Mouse (Mus musculus): ENCODE measurements at regions not wholly inside any gene's neighbourhood (a gene's known extent, or its start where the extent isn't known, plus 50 kb on each side); places are given as distances from the start of the nearest gene placed in this dataset.

- ChIA-PET CTCF (no interaction called here), POLR2A (interaction anchor here in 2 of 4 experiments (0.6 to 0.7 kb wide), 2 partner anchors 1096 to 1144 kb away, joined by 3 read pairs; no protein-coding TSS in a partner anchor)
These were observed 50.4 kb upstream of the Atg10 start for GRCm38 (mm10) chr13:91274131-91274530.

GRCm38 (mm10) chr13:91274615-91275014 is 50.8 kb upstream of the Atg10 start:
- ChIA-PET CTCF (no interaction called here), POLR2A (interaction anchor here in 2 of 4 experiments (0.6 to 0.7 kb wide), 2 partner anchors 1095 to 1144 kb away, joined by 3 read pairs; no protein-coding TSS in a partner anchor)

GRCm38 (mm10) chr13:91279487-91279886 is 55.7 kb upstream of the Atg10 start:
- CTCF ChIA-PET = interaction anchor here in 1 of 4 experiments (0.8 kb wide), 1 partner anchor 20 kb away, joined by 3 read pairs; no protein-coding TSS in a partner anchor
- POLR2A ChIA-PET = interaction anchor here in 1 of 4 experiments (1.2 kb wide), 1 partner anchor 30 kb away, joined by 3 read pairs; no protein-coding TSS in a partner anchor

- ChIA-PET POLR2A (interaction anchor here in 1 of 4 experiments (1.0 kb wide), 1 partner anchor 202 kb away, joined by 3 read pairs; no protein-coding TSS in a partner anchor), CTCF (interaction anchor here in 1 of 4 experiments (0.6 kb wide), 1 partner anchor 157 kb away, joined by 3 read pairs; no protein-coding TSS in a partner anchor)
These were observed 71.9 kb upstream of the Atg10 start for GRCm38 (mm10) chr13:91295552-91296170.

DNA sequence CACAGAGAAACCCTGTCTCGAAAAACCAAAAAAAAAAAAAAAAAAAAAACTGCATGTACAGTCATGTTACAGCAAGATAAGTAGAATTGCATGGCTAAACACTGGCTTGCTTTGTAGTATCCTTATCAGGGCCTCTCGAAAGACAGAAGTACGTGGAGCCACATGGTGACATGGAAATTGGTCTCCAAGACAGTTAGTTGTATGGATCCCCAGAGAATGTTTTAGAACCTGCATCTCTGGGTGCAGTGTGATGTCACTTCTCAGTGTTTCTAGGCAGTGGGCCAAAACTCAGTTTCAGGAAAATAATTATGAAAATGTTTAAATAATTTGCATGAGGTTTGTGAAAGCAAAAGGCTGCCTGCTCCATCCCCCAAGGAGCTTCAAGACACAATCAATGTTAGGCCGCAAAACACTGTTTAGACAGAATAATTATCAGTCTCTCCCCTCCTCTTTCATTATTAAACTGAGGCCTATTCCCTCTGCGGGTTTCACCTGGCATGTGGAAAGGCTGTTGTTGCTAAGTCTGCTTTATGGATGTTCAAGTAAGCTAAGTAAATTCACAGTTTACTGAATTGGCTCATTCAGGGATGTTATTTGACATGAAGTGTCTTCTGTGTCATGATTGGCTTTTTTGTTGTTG is 72.9 kb upstream of the Atg10 start:
- CTCF ChIA-PET = no interaction called here
- POLR2A ChIA-PET = no interaction called here

DNA sequence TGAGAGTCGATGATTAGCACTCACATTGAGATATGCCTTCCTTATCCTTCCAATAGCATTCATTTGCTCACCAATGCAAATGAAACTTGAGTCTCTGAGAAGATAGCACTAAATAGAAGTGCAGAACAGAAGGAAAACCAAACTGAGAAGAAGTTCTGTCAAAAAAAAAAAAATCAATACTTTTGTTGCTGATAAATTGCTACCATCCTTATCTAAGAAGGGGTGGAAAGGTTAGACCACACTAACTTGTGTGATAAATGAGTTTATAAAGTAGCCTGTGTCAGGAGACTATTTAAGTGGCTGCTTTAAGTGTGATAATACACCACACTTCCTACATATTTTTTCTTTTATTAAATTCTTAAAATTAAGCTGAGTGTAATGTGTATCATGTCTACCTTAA is 78.1 kb upstream of the Atg10 start:
- POLR2A ChIA-PET = no interaction called here
- CTCF ChIA-PET = no interaction called here

DNA sequence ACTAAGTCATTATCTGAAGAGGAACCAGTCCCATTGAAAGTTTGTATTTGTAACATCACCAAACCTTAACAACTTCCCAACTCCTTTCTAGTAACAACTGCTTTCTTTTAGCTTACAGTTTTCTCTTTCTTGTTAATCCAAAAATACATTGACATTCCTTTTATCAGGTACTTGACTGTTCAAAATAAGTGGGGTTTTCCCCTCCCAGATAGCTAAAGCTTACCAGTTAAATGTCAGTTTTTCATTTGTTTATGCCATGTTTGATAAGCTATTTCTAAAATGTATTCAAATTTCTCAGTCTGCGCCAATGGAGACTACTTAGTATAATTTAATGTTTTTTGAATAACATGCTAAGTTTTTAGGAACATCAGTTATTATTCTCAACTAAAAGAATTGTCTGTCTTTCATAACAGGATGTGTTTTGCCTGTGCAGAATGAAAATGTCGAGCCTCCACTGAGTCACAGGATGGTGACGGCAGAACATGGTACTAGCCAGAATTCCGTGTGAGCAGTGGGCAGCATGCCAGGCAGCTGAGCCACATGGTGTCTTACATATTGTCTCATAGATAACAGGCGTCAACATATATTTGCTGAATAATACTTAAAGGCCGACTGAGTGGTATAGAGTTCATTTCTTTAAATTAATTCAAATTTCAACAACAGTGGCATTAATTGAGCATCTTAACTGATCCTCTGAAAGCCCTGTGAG is 82.1 kb upstream of the Atg10 start:
- CTCF ChIA-PET = no interaction called here
- POLR2A ChIA-PET = no interaction called here

DNA sequence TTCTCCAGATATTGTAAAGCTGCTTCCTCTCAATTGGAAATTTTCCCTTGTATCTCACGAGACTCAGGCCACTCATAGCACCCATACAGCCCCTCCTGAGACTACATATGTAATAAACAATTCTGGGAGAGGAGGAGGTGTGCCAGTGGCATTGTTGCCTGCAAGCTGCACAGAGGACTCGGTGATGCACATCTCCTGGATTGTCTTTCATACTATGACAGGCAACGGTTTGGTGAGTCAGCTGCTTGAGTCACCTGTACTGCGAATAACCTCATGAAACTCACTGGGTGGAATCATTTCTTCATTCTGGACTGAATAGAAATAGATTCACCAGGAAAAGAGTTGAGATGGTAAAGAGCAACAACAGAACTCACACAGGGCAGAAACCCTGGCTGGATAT is 82.8 kb upstream of the Atg10 start:
- POLR2A ChIA-PET = no interaction called here
- CTCF ChIA-PET = no interaction called here

DNA sequence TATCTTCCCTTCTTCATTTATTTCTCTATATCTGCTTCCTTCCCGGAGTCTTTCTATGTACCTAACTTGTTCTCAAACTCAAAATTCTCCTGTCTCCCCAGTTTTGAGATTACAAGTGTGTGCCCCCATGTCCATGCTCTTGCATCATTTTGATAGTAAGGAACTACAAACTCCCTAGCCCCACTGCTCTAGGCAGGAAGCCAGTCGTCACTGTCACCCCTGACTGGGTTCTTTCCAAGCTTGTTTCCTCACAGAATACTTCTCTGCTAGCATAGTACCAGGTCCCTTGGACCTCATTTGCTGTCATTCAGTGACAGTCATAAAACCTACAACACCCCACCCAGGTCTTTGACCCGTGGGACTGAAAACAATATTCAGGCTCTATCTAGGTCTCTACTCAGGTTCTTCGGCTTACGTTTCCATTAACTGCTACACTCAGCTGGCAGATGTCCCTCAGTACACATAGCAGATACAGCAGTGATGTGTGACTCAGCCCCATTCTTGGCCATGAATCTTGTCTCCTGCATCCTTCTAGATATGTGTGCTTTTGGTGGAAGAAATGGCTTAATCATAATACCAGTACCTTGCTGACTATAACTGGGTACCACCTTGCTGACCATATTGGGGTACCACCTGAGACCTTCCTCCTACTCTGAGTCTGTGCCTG is 89.3 kb upstream of the Atg10 start:
- ChIA-PET CTCF (no interaction called here), POLR2A (no interaction called here)

GRCm38 (mm10) chr13:91322331-91322730 is 98.6 kb upstream of the Atg10 start:
- POLR2A ChIA-PET = no interaction called here
- CTCF ChIA-PET = no interaction called here

- POLR2A ChIA-PET = interaction anchor here in 1 of 4 experiments (0.7 kb wide), 1 partner anchor 197 kb away, joined by 6 read pairs; no protein-coding TSS in a partner anchor
- CTCF ChIA-PET = no interaction called here
These were observed 103.1 kb upstream of the Atg10 start for GRCm38 (mm10) chr13:91326834-91327233.

DNA sequence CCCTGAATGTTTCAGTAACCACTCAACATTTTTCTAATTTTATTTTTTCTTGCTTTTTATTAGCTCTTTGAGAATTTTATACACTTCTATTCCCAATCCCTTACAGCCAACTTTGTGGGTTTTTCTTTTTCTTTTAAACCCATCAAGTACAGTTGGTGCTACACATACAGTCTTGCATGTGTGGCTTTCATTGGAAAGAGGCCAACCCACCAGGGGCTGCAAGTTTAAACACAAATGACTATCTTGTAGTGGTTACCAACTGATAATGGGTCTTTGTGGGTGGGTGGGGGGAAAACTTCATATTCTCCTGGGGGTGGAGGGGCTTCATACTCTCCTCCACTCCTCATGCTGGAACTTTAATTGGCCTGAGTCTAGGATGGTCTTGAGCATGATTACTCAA is 110.5 kb upstream of the Atg10 start:
- ChIA-PET POLR2A (interaction anchor here in 1 of 4 experiments (0.6 to 1.0 kb wide), 3 partner anchors 9 to 360 kb away, joined by 3 to 5 read pairs (median 3); no protein-coding TSS in a partner anchor), CTCF (no interaction called here)

- ChIA-PET CTCF (no interaction called here), POLR2A (no interaction called here)
These were observed 115.9 kb upstream of the Ssbp2 start for GRCm38 (mm10) chr13:91344139-91344538.

DNA sequence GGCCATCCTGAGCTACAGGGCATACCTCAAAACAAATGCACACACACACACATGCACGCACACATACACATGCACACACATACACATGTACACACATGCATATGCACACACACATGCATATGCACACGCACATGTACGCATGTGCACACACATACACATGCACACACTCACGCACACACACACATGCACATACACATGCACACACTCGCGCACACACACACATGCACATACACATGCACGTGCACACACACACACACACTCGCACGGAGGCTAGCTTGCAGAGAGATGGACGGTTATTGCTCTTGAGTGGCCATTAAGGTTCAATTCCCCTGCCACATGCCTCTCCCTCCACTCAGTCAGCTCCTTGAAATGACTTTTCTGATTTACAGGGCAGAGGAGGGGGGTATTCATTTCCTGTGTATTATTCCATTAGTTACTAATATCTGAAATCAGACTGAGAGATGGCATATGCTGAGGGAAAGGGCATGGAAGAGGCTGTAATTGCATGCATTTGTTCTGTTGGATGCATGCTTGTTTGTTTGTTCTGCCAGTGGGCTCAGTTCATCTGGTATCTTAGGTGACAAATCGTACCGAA is 111.5 kb upstream of the Ssbp2 start:
- ChIA-PET CTCF (no interaction called here), POLR2A (no interaction called here)

GRCm38 (mm10) chr13:91352311-91352710 is 107.8 kb upstream of the Ssbp2 start:
- POLR2A ChIA-PET = no interaction called here
- CTCF ChIA-PET = no interaction called here

GRCm38 (mm10) chr13:91356516-91356915 is 103.6 kb upstream of the Ssbp2 start:
- ChIA-PET POLR2A (no interaction called here), CTCF (interaction anchor here in 1 of 4 experiments (0.6 kb wide), 1 partner anchor 82 kb away, joined by 3 read pairs; no protein-coding TSS in a partner anchor)

GRCm38 (mm10) chr13:91360121-91360520 is 100.0 kb upstream of the Ssbp2 start:
- POLR2A ChIA-PET = no interaction called here
- CTCF ChIA-PET = no interaction called here

DNA sequence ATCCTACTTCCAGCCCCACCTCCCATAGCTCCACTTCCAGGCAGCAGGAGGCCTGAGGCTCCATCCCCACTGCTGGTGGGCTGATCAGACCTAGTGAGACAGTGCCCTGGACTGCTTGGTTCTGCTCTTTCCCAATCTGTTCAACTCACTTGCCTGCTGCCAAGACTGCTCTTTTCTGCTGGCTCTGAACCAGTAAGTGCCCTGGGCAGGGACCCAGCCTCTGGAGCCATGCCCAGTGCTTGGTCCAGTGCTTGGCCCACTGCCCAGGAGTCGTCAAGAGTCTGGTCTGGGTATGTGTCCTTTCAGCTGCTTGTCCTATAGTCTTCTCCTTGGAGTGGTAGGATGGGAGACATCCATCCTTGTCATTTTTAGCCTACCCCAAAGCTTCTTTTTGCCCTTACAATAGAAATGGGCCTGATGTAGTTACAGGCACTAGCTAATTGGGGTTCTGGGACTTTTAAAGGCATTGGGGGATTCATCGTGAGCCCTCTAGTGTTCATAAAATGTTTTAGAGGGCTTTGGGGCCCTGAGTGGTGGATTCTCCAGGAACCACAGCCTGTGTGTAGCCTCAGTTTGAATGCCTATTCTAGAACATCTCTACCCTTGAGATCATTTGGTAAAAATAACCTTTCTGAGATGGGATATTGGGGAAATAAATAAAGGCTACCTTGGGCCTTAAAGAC is 94.7 kb upstream of the Ssbp2 start:
- ChIA-PET POLR2A (no interaction called here), CTCF (no interaction called here)

- ChIA-PET POLR2A (no interaction called here), CTCF (no interaction called here)
These were observed 93.5 kb upstream of the Ssbp2 start for GRCm38 (mm10) chr13:91366540-91366939.
